Mouse (Mus musculus): ENCODE results near the gene Synj2bp.
A peak's percentile ranks its signal among the peaks of the same experiment; 100 is the strongest.
"Not testable (repeated sequence)": the region's sequence is repeated elsewhere in the genome, so short reads cannot be mapped to it uniquely, and the experiment has no call there.

The Synj2bp gene

DNA sequence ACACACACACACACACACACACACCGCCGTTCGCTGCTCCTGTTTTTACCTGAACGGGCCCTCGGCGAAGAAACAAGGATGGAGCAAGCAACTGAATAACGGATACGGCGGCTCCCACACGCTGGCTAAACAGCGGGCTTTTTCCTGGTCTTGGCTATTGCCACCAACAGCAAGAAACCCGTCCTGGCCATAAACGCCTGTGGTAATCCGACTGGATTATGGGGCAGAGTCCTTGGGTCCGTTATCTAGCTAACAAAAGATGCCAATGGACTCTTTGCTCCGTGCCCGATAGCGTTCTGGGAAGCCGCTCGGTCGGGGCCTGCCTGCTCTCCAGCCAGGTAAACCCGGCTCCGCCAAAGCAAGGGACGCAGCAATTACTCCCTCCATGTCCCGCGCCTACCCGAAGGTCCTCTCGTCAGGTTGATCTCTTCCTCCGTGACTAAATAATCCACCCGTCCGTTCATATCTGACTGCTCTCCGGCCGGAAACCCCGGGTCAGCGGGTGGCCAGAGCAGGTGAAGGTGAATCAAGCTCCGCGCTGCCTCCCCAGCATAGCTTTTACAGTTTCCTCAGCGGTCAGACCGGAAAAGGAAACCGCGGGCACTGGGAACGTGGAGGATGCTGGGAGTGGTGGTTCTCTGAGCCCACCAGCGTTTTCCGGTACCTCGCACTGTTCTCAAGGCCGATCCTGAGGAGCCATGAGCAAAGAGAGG is at the start of gene Synj2bp, which contains the start of gene Gm20498:
Gene Synj2bp (minus strand): TSS at position 596 of the 713 bp plus-strand sequence.
Gene Gm20498 (minus strand): TSS at position 590 of the 713 bp plus-strand sequence.
- peak; percentile 67 to 73 for DNase-seq (ENCODE audit: low read depth in 2 of 2, low spot score in 2 of 2)

- DNase-seq (ENCODE audit: low read depth in 2 of 2, low spot score in 2 of 2), result no peak
Observed at GRCm38 (mm10) chr12:81568374-81568773, 35.7 kb upstream of the Synj2bp start, which contains the start of gene Adam21. Gene Adam21, minus strand, starts transcription at chr12:81568474.

- no peak for DNase-seq (ENCODE audit: low read depth in 2 of 2, low spot score in 2 of 2)
Observed at GRCm38 (mm10) chr12:81567931-81568330, 35.2 kb upstream of the Synj2bp start.

GRCm38 (mm10) chr12:81564173-81564572 is 31.5 kb upstream of the Synj2bp start:
- no peak for DNase-seq (ENCODE audit: low read depth in 2 of 2, low spot score in 2 of 2)

DNA sequence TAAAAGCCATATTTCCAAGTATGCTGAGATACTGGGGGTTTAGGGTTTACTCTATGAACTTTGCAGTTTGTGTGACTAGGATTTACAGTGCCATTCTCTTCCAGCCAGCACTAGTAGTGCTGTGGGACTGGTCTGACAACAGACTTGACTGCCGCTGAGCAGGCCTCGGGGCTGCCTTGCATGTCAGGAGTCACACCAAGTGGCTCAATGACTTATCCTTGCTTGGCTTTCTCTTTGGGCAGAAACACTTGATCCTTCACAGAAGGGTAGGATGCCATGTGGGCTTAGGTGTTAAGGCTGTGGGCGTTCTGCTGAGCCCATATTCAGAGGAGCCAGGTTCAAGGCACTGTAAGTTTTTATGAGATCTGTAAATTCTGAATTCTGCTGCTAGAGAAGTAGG is 16.6 kb upstream of the Synj2bp start:
- DNase-seq (ENCODE audit: low read depth in 2 of 2, low spot score in 2 of 2), result no peak

DNA sequence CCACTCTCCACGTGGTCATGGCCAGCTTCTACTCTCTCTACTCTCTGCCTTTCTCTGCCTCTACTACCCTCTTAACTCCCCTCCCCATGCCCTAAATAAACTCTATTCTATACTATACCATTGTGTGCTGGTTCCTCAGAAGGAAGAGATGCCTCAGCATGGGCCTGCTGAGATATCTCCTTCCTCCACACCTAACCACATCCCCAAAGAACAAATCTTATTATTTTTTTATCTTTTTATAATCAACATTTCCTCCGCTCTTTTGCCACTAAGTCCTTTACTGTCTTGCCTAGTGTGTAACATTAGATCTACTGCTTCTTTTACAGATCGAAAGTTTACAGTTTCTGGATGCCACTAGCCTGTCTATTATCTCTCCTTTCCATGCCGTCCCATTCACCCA is 14.5 kb upstream of the Synj2bp start:
- no peak for DNase-seq (ENCODE audit: low read depth in 2 of 2, low spot score in 2 of 2)

- no peak for DNase-seq (ENCODE audit: low read depth in 2 of 2, low spot score in 2 of 2)
Observed at GRCm38 (mm10) chr12:81533029-81533419, 313 bp upstream of the Synj2bp start.

DNA sequence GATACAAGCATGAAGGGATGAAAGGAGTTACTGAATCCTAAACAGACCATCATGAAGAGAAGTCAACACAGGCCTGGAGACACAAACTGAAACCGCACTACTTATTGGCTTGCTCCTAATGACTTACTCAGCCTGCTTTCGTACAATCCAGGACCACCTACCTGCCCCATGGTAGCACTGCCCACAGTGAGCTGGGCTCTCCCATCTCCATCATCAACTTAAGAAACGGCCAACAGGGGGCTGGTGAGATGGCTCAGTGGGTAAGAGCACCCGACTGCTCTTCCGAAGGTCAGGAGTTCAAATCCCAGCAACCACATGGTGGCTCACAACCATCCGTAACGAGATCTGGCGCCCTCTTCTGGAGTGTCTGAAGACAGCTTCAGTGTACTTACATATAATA is 2.1 kb downstream of the Synj2bp start:
- not testable (repeated sequence) for DNase-seq (ENCODE audit: low read depth in 2 of 2, low spot score in 2 of 2)

DNA sequence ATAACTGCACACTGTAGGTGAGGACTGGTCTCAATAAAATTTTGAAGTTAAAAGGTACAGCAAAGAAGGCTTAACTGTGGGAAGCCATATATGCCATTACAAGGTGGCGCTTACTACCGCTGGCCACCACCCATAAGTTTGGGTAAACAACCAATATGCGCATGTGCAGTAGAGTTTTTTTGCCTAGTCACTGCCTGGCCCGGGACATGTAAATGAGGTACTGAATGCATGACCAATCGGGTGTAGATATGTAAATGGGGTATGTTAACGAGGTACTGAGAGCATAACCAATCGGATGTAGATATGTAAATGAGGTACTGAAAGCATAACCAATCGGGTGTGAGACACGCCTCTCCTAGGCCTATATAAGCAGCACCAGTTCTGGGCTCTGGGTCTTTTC is 35.8 kb downstream of the Synj2bp start:
- not testable (repeated sequence) for DNase-seq (ENCODE audit: low read depth in 2 of 2, low spot score in 2 of 2)

DNA sequence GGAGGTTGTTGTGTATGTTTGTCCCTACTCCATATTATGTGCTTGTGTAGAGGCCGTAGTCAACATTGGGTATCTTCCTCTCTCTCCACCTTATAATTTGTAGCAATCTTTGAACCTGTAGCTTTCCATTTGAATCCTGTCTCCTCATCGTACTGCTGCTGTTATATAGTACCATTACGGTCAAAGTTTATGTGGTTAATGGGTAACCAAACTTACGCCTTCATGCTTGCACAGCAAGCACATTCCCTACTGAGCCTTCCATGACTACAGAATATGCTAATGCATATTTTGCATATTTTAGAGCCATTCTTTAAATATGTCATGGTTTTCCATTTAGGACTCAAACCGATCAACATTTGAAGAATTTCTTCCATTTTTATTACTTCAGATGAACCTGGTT is 42.2 kb downstream of the Synj2bp start:
- no peak for DNase-seq (ENCODE audit: low read depth in 2 of 2, low spot score in 2 of 2)

- DNase-seq (ENCODE audit: low read depth in 2 of 2, low spot score in 2 of 2), result no peak
Observed at GRCm38 (mm10) chr12:81485311-81485710, 47.4 kb downstream of the Synj2bp start.

DNA sequence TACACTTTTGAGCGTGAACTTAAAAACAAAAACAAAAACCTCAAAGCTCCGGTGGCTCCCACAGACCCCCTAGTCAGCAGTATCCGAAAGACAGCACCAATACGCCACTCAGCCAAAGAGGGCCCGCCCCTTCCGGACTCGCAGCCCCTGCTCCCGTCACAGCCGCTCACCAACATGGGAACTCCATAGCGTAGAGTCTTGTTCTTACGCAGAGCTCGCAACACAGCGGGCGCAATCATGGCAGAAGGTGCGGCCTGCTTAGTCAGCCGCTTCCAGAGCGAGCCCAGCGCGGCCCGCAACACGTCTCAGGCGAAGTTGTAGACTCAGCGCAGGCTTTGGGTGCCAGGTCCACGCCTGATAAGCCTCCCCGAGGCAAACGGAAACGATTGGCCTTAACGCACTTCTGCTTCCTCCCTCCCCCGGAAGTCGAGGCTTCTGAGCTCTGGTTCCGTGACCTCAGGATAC is 48.0 kb downstream of the Synj2bp start, which contains the start of gene Cox16:
Gene Cox16 (minus strand): TSS at position 401 of the 465 bp plus-strand sequence.
- DNase-seq (ENCODE audit: low read depth in 2 of 2, low spot score in 2 of 2), result peak; percentile 74 to 84

- DNase-seq (ENCODE audit: low read depth in 2 of 2, low spot score in 2 of 2), result no peak
Observed at GRCm38 (mm10) chr12:81484212-81484611, 48.5 kb downstream of the Synj2bp start.

- no peak for DNase-seq (ENCODE audit: low read depth in 2 of 2, low spot score in 2 of 2)
Observed at GRCm38 (mm10) chr12:81483656-81484055, 49.1 kb downstream of the Synj2bp start.

- DNase-seq (ENCODE audit: low read depth in 2 of 2, low spot score in 2 of 2), result not testable (repeated sequence)
Observed at GRCm38 (mm10) chr12:81459051-81459450, 73.7 kb downstream of the Synj2bp start.
